Mouse (Mus musculus) liver, embryonic 13.5 days (tissue): ENCODE data around the gene Pard6b. TPM values are rescaled to one million over a fixed set of nuclear protein-coding genes. Genes with fewer than 3 reads are reported as not detected.

Source experiments
- ATAC-seq: fragments of 200-750 bp; cut with Nextera tagmentation; 2 replicates; pipeline ENCODE4 v1.8.0; 2017; ENCODE audit warnings: low read depth, mild to moderate bottlenecking, moderate number of reproducible peaks, moderate library complexity
- DNase-seq: peaks from one replicate; pipeline ENCODE4 v3.0.0; 2022
- H3K27ac ChIP-seq: fragments of 300-500 bp; sonication (generic); 2 replicates; pipeline ENCODE4 v1.5.1; 2015; ENCODE audit warnings: moderate library complexity, mild to moderate bottlenecking, inconsistent platforms
- H3K27me3 ChIP-seq: fragments of 300-500 bp; sonication (generic); 2 replicates; pipeline ENCODE4 v1.6.1; 2015; ENCODE audit warnings: mild to moderate bottlenecking, inconsistent platforms
- H3K36me3 ChIP-seq: fragments of 300-500 bp; sonication (generic); 2 replicates; pipeline ENCODE4 v1.6.1; 2015; ENCODE audit warnings: mild to moderate bottlenecking, inconsistent platforms
- H3K4me1 ChIP-seq: fragments of 300-500 bp; sonication (generic); replicated peaks from 2 replicates; pipeline ENCODE4 v1.6.1; 2015; ENCODE audit warnings: inconsistent platforms
- H3K4me2 ChIP-seq: fragments of 300-500 bp; sonication (generic); 2 replicates; pipeline ENCODE4 v1.6.1; 2015; ENCODE audit warnings: inconsistent platforms, mild to moderate bottlenecking, moderate library complexity
- H3K4me3 ChIP-seq: fragments of 300-500 bp; sonication (generic); replicated peaks from 2 replicates; pipeline ENCODE4 v1.5.1; 2015; ENCODE audit warnings: mild to moderate bottlenecking, inconsistent platforms
- H3K9ac ChIP-seq: fragments of 300-500 bp; sonication (generic); 2 replicates; pipeline ENCODE4 v1.6.1; 2015; ENCODE audit warnings: mild to moderate bottlenecking, inconsistent platforms
- H3K9me3 ChIP-seq: fragments of 300-500 bp; sonication (generic); replicated peaks from 2 replicates; pipeline ENCODE4 v1.6.1; 2016; ENCODE audit warnings: inconsistent platforms
- WGBS: fragments of 180-500 bp; shearing (Covaris S2); methylation state at CpG from one replicate; pipeline ENCODE4 v1.1.7; 2015; ENCODE audit not compliant: insufficient replicate concordance; 5-methylcytosine and 5-hydroxymethylcytosine counted together
- polyA plus RNA-seq: library from polyadenylated mRNA; unstranded; fragments of >200 nt; fragmentation: Nextera tagmentation; extraction: Ambion mirVana; gene quantifications from 2 replicates; pipeline ENCODE4 v1.2.1, GENCODE M21; 2015

Gene Pard6b
- polyA plus RNA-seq, 1 experiment from 2014 or later, result 2.2 TPM

DNA sequence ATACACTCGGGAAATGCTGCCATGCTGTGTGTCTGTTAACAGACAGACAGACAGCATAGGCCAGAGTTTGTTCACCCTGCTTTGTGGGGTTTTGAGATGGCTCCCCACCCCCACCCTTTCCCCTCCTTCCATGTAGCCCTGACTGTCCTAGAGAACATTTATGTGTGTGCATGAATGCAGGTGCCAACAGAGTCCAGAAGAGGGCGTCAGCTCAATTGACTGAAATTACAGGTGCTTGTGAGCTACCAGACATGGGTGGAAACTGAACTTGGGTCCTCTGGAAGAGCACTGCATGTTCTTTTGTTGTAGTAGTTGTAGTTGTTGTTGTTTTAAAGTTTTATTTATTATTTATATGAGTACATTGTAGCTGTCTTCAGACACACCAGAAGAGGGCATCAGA lies 2.8 kb downstream of the Pard6b start:
- Histone ChIP-seq H3K4me3 (no peak overlapping the region), H3K36me3 (no peaks in the 10 kb centered on the region), H3K4me2 (no peak overlapping the region), H3K9me3 (no peaks in the 10 kb centered on the region), H3K4me1 (peaks cover 45% of the 10 kb centered on the region), H3K27me3 (peaks cover 45% of the 10 kb centered on the region), H3K9ac (no peak overlapping the region), H3K27ac (no peak overlapping the region)
- DNase-seq (no peak), ATAC-seq (no peak)
- 64% methylated on average over 2 of the region's 2 CpGs for WGBS

DNA sequence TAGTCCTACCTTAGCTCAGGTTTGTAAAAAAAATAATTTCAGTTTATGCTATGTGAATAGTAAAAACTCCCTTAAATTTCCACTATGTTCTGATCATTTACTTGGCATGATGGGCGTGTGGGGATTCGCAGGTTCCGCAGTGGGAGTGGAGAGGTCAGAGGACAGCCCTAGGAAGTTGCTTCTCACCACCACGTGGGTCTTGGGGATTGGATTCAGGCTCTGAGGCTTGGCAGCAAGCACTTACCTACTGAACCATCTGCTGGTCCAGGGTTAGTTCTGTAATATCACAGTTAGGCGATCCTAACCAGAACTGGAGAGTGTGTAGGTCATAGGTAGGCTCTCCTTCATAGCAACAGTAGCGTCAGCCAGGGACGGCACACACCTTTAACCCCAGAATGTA lies 3.4 kb downstream of the Pard6b start:
- no peak overlapping the region for H3K9ac ChIP-seq
- no peak for DNase-seq
- H3K27me3 ChIP-seq, result peaks cover 39% of the 10 kb centered on the region
- no peak overlapping the region for H3K4me2 ChIP-seq
- H3K36me3 ChIP-seq, result no peaks in the 10 kb centered on the region
- peaks cover 45% of the 10 kb centered on the region for H3K4me1 ChIP-seq
- H3K27ac ChIP-seq, result no peak overlapping the region
- WGBS, result 87% methylated on average over 7 of the region's 7 CpGs
- no peak overlapping the region for H3K4me3 ChIP-seq
- no peak for ATAC-seq
- H3K9me3 ChIP-seq, result no peaks in the 10 kb centered on the region

- Histone ChIP-seq H3K36me3 (no peaks in the 10 kb centered on the region), H3K4me1 (peaks cover 37% of the 10 kb centered on the region), H3K27me3 (peaks cover 33% of the 10 kb centered on the region), H3K9me3 (no peaks in the 10 kb centered on the region), H3K4me3 (no peak overlapping the region), H3K27ac (no peak overlapping the region), H3K4me2 (no peak overlapping the region), H3K9ac (no peak overlapping the region)
- ATAC-seq (no peak), DNase-seq (no peak)
- WGBS, result 51% methylated on average over 10 of the region's 10 CpGs
These were observed 4.9 kb downstream of the Pard6b start for GRCm38 (mm10) chr2:168085621-168086265.

DNA sequence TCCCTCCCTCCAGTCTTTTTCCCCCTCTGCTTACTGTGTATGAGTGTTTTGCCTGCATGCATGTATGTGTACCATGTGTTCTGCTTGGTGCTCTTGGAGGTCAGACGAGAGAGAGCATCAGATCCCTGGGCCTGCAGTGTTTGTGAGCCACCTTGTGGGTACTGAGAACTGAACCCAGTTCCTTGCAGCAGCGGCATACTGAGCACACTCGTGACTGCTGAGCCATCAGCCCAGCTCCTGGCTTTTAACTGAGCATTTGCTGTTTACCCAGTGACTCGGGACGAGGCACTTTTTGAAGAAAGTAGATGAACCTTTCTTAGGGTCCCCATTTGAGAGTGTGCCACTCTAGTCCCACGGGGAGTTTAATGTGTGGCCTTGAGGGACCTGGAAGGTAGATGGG lies 5.5 kb downstream of the Pard6b start:
- no peak for ATAC-seq
- whole genome bisulfite sequencing, result 54% methylated on average over 6 of the region's 6 CpGs
- Histone ChIP-seq H3K27ac (no peak overlapping the region), H3K4me2 (no peak overlapping the region), H3K4me3 (no peak overlapping the region), H3K27me3 (peaks cover 28% of the 10 kb centered on the region), H3K4me1 (peaks cover 31% of the 10 kb centered on the region), H3K36me3 (no peaks in the 10 kb centered on the region), H3K9me3 (no peaks in the 10 kb centered on the region), H3K9ac (no peak overlapping the region)
- DNase-seq, result no peak

GRCm38 (mm10) chr2:168086839-168087238 lies 6.0 kb downstream of the Pard6b start:
- DNase-seq (no peak), ATAC-seq (no peak)
- H3K4me1 ChIP-seq, result peaks cover 26% of the 10 kb centered on the region
- no peaks in the 10 kb centered on the region for H3K36me3 ChIP-seq
- H3K4me2 ChIP-seq, result no peak overlapping the region
- WGBS, result 65% methylated on average over 9 of the region's 9 CpGs
- H3K9me3 ChIP-seq, result no peaks in the 10 kb centered on the region
- no peak overlapping the region for H3K27ac ChIP-seq
- no peak overlapping the region for H3K9ac ChIP-seq
- peaks cover 22% of the 10 kb centered on the region for H3K27me3 ChIP-seq
- H3K4me3 ChIP-seq, result no peak overlapping the region

- no peak overlapping the region for H3K9ac ChIP-seq
- no peaks in the 10 kb centered on the region for H3K9me3 ChIP-seq
- H3K36me3 ChIP-seq, result no peaks in the 10 kb centered on the region
- no peak overlapping the region for H3K27ac ChIP-seq
- no peak for ATAC-seq
- no peak for DNase-seq
- no peak overlapping the region for H3K4me3 ChIP-seq
- 75% methylated on average over 11 of the region's 11 CpGs for WGBS
- H3K4me2 ChIP-seq, result no peak overlapping the region
- peaks cover 27% of the 10 kb centered on the region for H3K4me1 ChIP-seq
- no peaks in the 10 kb centered on the region for H3K27me3 ChIP-seq
These were observed 10.8 kb downstream of the Pard6b start for GRCm38 (mm10) chr2:168091560-168091959.

DNA sequence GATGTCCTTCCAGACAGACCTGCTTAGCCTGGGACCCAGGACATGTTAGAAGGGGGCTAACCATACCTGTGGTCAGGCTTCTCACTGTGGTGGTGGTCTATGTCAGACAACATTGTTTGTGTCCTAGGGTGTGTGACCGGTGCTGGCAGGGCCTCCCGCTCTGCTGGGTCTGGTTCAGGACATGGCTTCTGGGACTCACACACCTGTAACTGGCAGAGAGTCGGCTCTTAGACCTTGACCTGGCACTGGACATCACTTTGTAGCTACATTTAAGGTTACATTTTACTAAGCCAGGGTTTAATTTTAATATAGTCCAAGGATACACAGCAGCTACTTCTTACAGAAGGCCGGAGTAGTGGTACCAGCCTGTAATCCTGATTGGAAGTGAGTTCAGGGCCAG lies 12.3 kb downstream of the Pard6b start:
- Histone ChIP-seq H3K4me1 (peaks cover 29% of the 10 kb centered on the region), H3K9ac (no peak overlapping the region), H3K9me3 (no peaks in the 10 kb centered on the region), H3K4me2 (no peak overlapping the region), H3K27me3 (no peaks in the 10 kb centered on the region), H3K4me3 (no peak overlapping the region), H3K27ac (no peak overlapping the region), H3K36me3 (no peaks in the 10 kb centered on the region)
- DNase-seq (no peak), ATAC-seq (no peak)
- WGBS, result 85% methylated on average over 4 of the region's 4 CpGs

DNA sequence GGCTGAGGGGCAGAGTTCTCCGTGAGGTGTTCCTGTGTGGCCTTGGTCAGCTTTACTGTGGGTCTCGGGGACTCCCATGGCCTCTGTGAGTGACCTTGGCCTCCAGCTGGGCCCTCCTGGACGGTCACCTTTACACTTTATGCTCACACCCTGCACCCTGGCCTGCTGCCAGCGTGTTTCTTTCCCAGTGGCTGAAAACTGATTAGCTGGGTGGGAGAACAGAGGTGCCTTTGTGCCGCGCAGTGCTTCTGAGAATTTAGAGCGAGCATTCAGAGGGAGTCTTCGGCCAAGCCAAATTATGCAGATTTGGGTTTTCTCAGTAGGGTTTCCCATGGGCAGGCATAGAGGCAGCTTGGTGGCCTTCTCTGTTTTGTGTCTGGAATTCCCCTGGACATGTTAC lies 14.3 kb downstream of the Pard6b start:
- H3K4me1 ChIP-seq, result peaks cover 20% of the 10 kb centered on the region
- no peak for ATAC-seq

DNA sequence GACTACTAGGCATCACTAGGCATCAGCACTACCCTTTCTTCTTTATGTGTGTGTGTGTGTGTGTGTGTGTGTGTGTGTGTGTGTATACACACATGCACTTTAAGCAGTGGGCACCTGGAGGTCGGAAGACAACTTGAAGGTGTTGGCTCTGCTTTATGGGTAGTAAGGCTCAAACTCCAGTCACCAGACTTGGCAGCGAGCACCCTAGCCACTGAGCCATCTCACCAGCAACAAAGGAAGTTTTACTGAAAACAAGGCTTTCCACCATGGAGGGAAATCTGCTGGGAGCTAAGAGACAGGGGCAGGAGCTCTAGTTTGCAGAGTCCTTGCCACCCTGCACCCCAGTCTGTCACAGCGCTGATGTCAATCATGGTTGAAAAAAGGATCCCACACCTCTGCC lies 15.7 kb downstream of the Pard6b start:
- H3K4me3 ChIP-seq, result no peak overlapping the region
- H3K9me3 ChIP-seq, result no peaks in the 10 kb centered on the region
- ATAC-seq (no peak), DNase-seq (no peak)
- H3K27me3 ChIP-seq, result no peaks in the 10 kb centered on the region
- WGBS, result 73% methylated on average over 3 of the region's 3 CpGs
- 0 out of 2 replicates have a peak overlapping the region, but pooled peaks have one; percentile 14 for H3K9ac ChIP-seq
- peaks cover 20% of the 10 kb centered on the region for H3K4me1 ChIP-seq
- no peak overlapping the region for H3K4me2 ChIP-seq
- peaks cover 9% of the 10 kb centered on the region; the same call in 1 of the 2 replicates for H3K36me3 ChIP-seq
- no peak overlapping the region for H3K27ac ChIP-seq

More for the DNA sequence above, 14.3 kb downstream of the Pard6b start:
- H3K27ac ChIP-seq, result peak overlapping the region; percentile 54
- WGBS, result 61% methylated on average over 8 of the region's 8 CpGs
- no peak for DNase-seq
- no peak overlapping the region for H3K4me3 ChIP-seq
- no peaks in the 10 kb centered on the region for H3K9me3 ChIP-seq
- H3K36me3 ChIP-seq, result peaks cover 9% of the 10 kb centered on the region; the same call in 1 of the 2 replicates
- no peaks in the 10 kb centered on the region for H3K27me3 ChIP-seq
- H3K4me2 ChIP-seq, result no peak overlapping the region
- H3K9ac ChIP-seq, result no peak overlapping the region

DNA sequence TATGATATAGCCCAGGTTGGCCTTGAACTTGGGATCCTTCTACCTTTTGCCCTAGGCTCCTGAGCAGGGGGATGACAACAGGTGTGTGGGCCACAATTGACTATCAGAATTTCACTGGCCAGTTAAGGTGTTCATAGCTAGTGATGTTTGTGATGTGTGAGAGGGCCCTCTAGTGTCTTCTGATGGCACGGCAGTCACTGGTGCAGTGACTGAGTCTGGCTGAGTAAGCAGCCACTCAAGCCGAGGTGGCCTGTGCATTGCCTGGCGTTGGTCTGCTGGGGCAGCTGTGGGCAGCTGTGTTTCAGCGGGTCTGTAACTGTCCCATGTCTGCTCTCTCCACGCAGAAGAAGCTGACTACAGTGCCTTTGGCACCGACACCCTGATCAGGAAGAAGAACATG lies 17.2 kb downstream of the Pard6b start:
- Histone ChIP-seq H3K36me3 (peaks cover 9% of the 10 kb centered on the region; the same call in 1 of the 2 replicates), H3K9ac (no peak overlapping the region), H3K4me1 (peaks cover 20% of the 10 kb centered on the region), H3K27ac (no peak overlapping the region), H3K4me2 (no peak overlapping the region), H3K9me3 (no peaks in the 10 kb centered on the region), H3K4me3 (no peak overlapping the region), H3K27me3 (no peaks in the 10 kb centered on the region)
- DNase-seq (peak; percentile 38), ATAC-seq (peak; percentile 23; the same call in 1 of the 2 replicates)
- WGBS, result 29% methylated on average over 6 of the region's 6 CpGs

DNA sequence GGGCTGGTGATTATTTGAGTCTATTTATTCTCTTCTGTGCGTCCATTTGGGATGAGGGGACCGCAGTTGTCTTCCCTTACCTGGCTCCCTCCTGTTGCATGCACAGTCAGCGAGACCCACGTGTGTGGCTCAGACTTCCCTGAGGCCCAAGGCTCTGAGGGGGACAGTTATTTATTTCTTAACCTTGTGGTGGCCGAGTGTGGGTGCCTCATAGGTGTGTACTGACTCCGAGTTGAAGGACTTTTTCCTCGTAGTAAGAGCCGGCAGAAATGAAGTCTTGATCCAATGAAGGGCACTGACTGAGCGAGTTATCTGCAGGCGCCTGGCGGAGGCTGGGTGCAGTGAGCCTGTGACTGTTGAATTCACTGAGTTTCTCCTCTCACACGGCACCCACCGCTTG lies 19.2 kb downstream of the Pard6b start:
- Histone ChIP-seq H3K27me3 (no peaks in the 10 kb centered on the region), H3K27ac (no peak overlapping the region), H3K4me3 (no peak overlapping the region), H3K9ac (no peak overlapping the region), H3K36me3 (peaks cover 9% of the 10 kb centered on the region; the same call in 1 of the 2 replicates), H3K4me1 (peaks cover 14% of the 10 kb centered on the region), H3K9me3 (no peaks in the 10 kb centered on the region), H3K4me2 (no peak overlapping the region)
- 70% methylated on average over 13 of the region's 13 CpGs for WGBS
- no peak for ATAC-seq
- DNase-seq, result no peak

GRCm38 (mm10) chr2:168101805-168102204 lies 21.0 kb downstream of the Pard6b start:
- Histone ChIP-seq H3K27me3 (no peaks in the 10 kb centered on the region), H3K36me3 (peaks cover 9% of the 10 kb centered on the region; the same call in 1 of the 2 replicates), H3K9me3 (no peaks in the 10 kb centered on the region), H3K27ac (no peak overlapping the region), H3K4me2 (no peak overlapping the region), H3K9ac (no peak overlapping the region), H3K4me3 (no peak overlapping the region), H3K4me1 (peaks cover under 1% of the 10 kb centered on the region; the same call in 1 of the 2 replicates)
- ATAC-seq, result no peak
- DNase-seq, result no peak
- WGBS, result 62% methylated on average over 5 of the region's 5 CpGs
